Mouse (Mus musculus): ENCODE results near the gene Mok. TPM values are rescaled to one million over a fixed set of nuclear protein-coding genes. Genes with fewer than 3 reads are reported as not detected.

Gene Mok
- polyA plus RNA-seq, 1 experiment from 2014 or later, result 13.5 TPM

GRCm38 (mm10) chr12:110819367-110819766, 21.4 kb downstream of the Mok start:
- 78% methylated on average over 8 of the region's 8 CpGs for WGBS
- Histone ChIP-seq H3K4me3 (no peak overlapping the region), H3K4me1 (no peaks in the 10 kb centered on the region), H3K36me3 (no peaks in the 10 kb centered on the region), H3K27me3 (no peaks in the 10 kb centered on the region), H3K9ac (no peak overlapping the region), H3K4me2 (replicated peaks) (no peak overlapping the region), H3K27ac (no peak overlapping the region), H3K9me3 (replicated peaks) (no peaks in the 10 kb centered on the region)
- ATAC-seq (ENCODE audit: low FRiP score), result no peak

DNA sequence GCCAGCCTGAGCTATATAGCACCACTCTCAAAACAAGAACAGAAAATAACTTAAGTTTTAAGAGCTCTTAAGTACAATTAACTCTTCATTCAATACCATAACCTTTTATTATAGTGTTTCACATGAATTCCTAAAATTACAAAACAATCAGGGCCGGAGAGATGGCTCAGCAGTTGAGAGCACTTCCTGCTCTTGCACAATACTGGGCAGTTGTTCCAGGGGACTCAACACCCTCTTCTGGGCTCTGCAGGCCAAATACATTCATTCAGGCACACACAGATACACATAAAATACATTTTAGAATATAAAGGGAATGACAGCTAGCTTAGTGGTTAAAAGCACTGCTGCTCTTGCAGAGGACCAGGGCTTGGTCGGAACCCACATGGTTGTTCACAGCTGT, 23.9 kb downstream of the Mok start:
- WGBS, result 94% methylated on average over 2 of the region's 2 CpGs
- Histone ChIP-seq H3K27ac (no peak overlapping the region), H3K27me3 (no peaks in the 10 kb centered on the region), H3K9ac (no peak overlapping the region), H3K4me1 (no peaks in the 10 kb centered on the region), H3K36me3 (peaks cover 15% of the 10 kb centered on the region), H3K4me3 (no peak overlapping the region), H3K9me3 (replicated peaks) (no peaks in the 10 kb centered on the region), H3K4me2 (replicated peaks) (no peak overlapping the region)
- no peak for ATAC-seq (ENCODE audit: low FRiP score)

GRCm38 (mm10) chr12:110814924-110815323, 25.8 kb downstream of the Mok start:
- Histone ChIP-seq H3K4me1 (no peaks in the 10 kb centered on the region), H3K27me3 (no peaks in the 10 kb centered on the region), H3K9me3 (replicated peaks) (no peaks in the 10 kb centered on the region), H3K36me3 (peaks cover 25% of the 10 kb centered on the region), H3K9ac (no peak overlapping the region), H3K4me2 (replicated peaks) (no peak overlapping the region), H3K27ac (no peak overlapping the region), H3K4me3 (no peak overlapping the region)
- no peak for ATAC-seq (ENCODE audit: low FRiP score)
- 79% methylated on average over 17 of the region's 17 CpGs for WGBS

- Histone ChIP-seq H3K27ac (no peak overlapping the region), H3K9me3 (replicated peaks) (no peaks in the 10 kb centered on the region), H3K9ac (no peak overlapping the region), H3K4me2 (replicated peaks) (no peak overlapping the region), H3K4me1 (no peaks in the 10 kb centered on the region; the same call in 1 of the 2 replicates), H3K4me3 (no peak overlapping the region), H3K27me3 (no peaks in the 10 kb centered on the region), H3K36me3 (peaks cover 33% of the 10 kb centered on the region)
- ATAC-seq (ENCODE audit: low FRiP score), result no peak
- 92% methylated on average over 6 of the region's 6 CpGs for WGBS
Observed at GRCm38 (mm10) chr12:110813624-110814023, 27.1 kb downstream of the Mok start.

- no peak overlapping the region for H3K27ac ChIP-seq
- no peak overlapping the region for H3K4me3 ChIP-seq
- no peak overlapping the region for H3K9ac ChIP-seq
- peaks cover 33% of the 10 kb centered on the region for H3K36me3 ChIP-seq
- ATAC-seq (ENCODE audit: low FRiP score), result no peak
- WGBS, result 94% methylated on average over 9 of the region's 9 CpGs
- no peaks in the 10 kb centered on the region for H3K27me3 ChIP-seq
- no peaks in the 10 kb centered on the region for H3K9me3 ChIP-seq (replicated peaks)
- H3K4me1 ChIP-seq, result no peaks in the 10 kb centered on the region; the same call in 1 of the 2 replicates
- no peak overlapping the region for H3K4me2 ChIP-seq (replicated peaks)
Observed at GRCm38 (mm10) chr12:110813132-110813531, 27.6 kb downstream of the Mok start.

DNA sequence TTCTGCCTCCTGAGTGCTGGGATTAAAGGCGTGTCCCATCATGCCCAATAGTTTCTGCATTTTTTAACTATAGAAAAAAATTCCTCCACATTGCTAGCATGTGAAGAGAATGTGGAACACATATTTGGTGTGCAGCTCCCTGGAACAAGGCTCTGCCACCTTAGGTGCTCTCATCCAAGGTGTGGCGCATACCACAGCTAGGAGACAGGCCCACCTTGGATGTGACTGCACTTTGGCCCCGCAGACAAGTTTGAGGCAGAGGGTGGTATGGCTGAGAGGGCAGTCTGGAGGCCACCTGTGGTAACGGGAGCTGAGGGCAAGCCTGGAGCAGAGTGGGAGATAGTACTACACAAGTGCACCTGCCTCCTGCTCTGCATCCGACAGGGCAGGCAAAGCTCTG, 31.9 kb downstream of the Mok start:
- Histone ChIP-seq H3K4me3 (no peak overlapping the region), H3K9ac (no peak overlapping the region), H3K36me3 (peaks cover 56% of the 10 kb centered on the region), H3K27me3 (no peaks in the 10 kb centered on the region), H3K9me3 (replicated peaks) (no peaks in the 10 kb centered on the region), H3K27ac (no peak overlapping the region), H3K4me1 (peaks cover 10% of the 10 kb centered on the region), H3K4me2 (replicated peaks) (no peak overlapping the region)
- no peak for ATAC-seq (ENCODE audit: low FRiP score)
- WGBS, result 82% methylated on average over 5 of the region's 5 CpGs

DNA sequence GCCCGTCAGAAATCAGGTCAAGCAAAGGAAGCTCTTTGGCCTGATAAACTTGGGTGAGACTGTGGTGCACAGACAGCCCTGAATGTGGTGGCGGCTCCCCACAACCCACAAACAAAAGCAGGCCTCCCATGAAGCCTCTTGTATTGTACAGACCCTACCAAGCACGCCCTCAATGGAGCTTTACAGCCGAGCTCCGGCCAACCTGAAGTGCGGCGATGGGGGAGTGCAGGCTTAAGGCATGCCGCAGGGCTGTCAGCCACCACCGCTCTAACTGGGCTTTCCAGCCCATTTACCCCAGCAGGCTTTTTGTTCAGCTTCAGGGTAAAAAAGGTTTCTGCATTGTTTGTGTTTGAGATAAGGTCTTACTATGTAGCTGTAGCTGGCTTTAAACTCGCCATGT, 32.3 kb downstream of the Mok start:
- Histone ChIP-seq H3K4me1 (peaks cover 10% of the 10 kb centered on the region), H3K27me3 (no peaks in the 10 kb centered on the region), H3K9ac (no peak overlapping the region), H3K27ac (no peak overlapping the region), H3K4me2 (replicated peaks) (no peak overlapping the region), H3K4me3 (no peak overlapping the region), H3K36me3 (peaks cover 54% of the 10 kb centered on the region), H3K9me3 (replicated peaks) (no peaks in the 10 kb centered on the region)
- 32% methylated on average over 10 of the region's 10 CpGs for WGBS
- ATAC-seq (ENCODE audit: low FRiP score), result no peak

GRCm38 (mm10) chr12:110806301-110806970, 34.3 kb downstream of the Mok start:
- H3K4me3 ChIP-seq, result no peak overlapping the region
- H3K27ac ChIP-seq, result no peak overlapping the region
- ATAC-seq (ENCODE audit: low FRiP score), result no peak
- peaks cover 43% of the 10 kb centered on the region for H3K36me3 ChIP-seq
- H3K4me1 ChIP-seq, result peaks cover 10% of the 10 kb centered on the region
- H3K9me3 ChIP-seq (replicated peaks), result no peaks in the 10 kb centered on the region
- H3K27me3 ChIP-seq, result no peaks in the 10 kb centered on the region
- WGBS, result 63% methylated on average over 3 of the region's 3 CpGs
- H3K9ac ChIP-seq, result no peak overlapping the region; the same call in 1 of the 2 replicates
- H3K4me2 ChIP-seq (replicated peaks), result no peak overlapping the region

DNA sequence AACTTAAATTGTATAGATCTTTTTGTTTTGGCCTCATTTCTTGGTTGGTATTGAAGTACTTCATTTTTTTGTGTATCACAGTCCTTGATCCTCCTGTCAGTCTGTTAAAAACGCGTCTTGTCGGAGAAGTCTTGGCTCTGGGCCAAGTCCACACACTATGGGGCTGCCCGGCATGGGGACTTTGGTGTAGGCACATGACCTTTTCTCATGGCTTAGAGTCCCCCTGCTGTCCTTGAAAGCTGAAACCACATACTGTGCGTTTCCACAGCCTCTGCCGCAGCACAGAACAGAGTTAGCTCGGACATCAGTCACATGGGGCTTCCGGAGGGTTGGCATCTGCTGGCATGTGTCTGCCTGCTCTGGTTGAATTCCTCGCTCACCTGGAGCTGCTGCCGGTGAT, 36.5 kb downstream of the Mok start:
- ATAC-seq (ENCODE audit: low FRiP score), result peak; percentile 56
- WGBS, result 25% methylated on average over 10 of the region's 10 CpGs

GRCm38 (mm10) chr12:110802674-110803297, 38.0 kb downstream of the Mok start:
- Histone ChIP-seq H3K9ac (no peak overlapping the region), H3K27me3 (no peaks in the 10 kb centered on the region), H3K27ac (no peak overlapping the region), H3K4me2 (replicated peaks) (no peak overlapping the region), H3K9me3 (replicated peaks) (no peaks in the 10 kb centered on the region), H3K4me3 (no peak overlapping the region), H3K36me3 (peaks cover 41% of the 10 kb centered on the region), H3K4me1 (peaks cover 10% of the 10 kb centered on the region)
- ATAC-seq (ENCODE audit: low FRiP score), result no peak
- WGBS, result 87% methylated on average over 5 of the region's 5 CpGs

More for the DNA sequence above, 36.5 kb downstream of the Mok start:
- H3K9ac ChIP-seq, result no peak overlapping the region
- no peak overlapping the region for H3K4me3 ChIP-seq
- H3K9me3 ChIP-seq (replicated peaks), result no peaks in the 10 kb centered on the region
- H3K27ac ChIP-seq, result no peak overlapping the region
- no peak overlapping the region for H3K4me2 ChIP-seq (replicated peaks)
- H3K4me1 ChIP-seq, result peaks cover 10% of the 10 kb centered on the region
- peaks cover 38% of the 10 kb centered on the region for H3K36me3 ChIP-seq
- H3K27me3 ChIP-seq, result no peaks in the 10 kb centered on the region

DNA sequence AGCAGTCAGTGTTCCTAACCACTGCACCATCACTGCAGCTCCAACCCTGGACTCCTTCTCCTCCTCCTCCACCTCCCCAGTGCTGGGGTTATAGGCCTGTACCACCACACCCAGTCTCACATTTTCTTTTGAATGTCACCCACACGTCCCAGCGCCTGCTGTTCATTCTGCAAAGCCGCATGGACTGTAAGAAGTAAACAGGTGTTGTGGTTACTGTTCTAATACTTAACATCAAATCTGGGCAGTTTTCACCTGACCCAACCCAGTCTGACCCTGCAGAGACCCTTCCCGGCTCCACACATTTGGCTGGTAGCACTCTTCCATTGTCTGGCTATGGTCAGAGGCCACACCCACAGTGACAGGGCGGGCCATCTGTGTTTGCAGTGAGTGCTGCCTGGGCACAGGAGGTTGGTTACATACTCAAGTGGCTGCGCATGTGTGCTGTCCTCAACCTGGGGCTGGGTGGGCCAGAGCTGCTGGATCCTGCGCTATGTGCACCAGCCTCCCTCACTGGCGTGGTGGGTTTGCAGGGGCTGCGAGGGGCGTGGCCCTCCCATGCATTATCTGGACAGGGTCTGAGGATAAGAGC, 38.8 kb downstream of the Mok start:
- peaks cover 35% of the 10 kb centered on the region for H3K36me3 ChIP-seq
- peaks cover 10% of the 10 kb centered on the region for H3K4me1 ChIP-seq
- H3K27me3 ChIP-seq, result no peaks in the 10 kb centered on the region
- no peaks in the 10 kb centered on the region for H3K9me3 ChIP-seq (replicated peaks)
- H3K4me2 ChIP-seq (replicated peaks), result no peak overlapping the region
- 85% methylated on average over 10 of the region's 10 CpGs for WGBS
- ATAC-seq (ENCODE audit: low FRiP score), result no peak
- H3K4me3 ChIP-seq, result no peak overlapping the region
- H3K9ac ChIP-seq, result 0 out of 2 replicates have a peak overlapping the region, but pooled peaks have one; percentile 23
- no peak overlapping the region for H3K27ac ChIP-seq

- Histone ChIP-seq H3K9me3 (replicated peaks) (no peaks in the 10 kb centered on the region), H3K36me3 (peaks cover 19% of the 10 kb centered on the region), H3K4me2 (replicated peaks) (no peak overlapping the region), H3K4me1 (peaks cover under 1% of the 10 kb centered on the region), H3K27me3 (no peaks in the 10 kb centered on the region), H3K27ac (no peak overlapping the region), H3K9ac (no peak overlapping the region), H3K4me3 (no peak overlapping the region)
- WGBS, result 96% methylated on average over 4 of the region's 4 CpGs
- no peak for ATAC-seq (ENCODE audit: low FRiP score)
Observed at GRCm38 (mm10) chr12:110799226-110799625, 41.5 kb downstream of the Mok start.
